ENCODE assay signal across 8 mouse cellular contexts in genomic region chr1:125382622-125383021, GRCm38 (mm10). TPM values are rescaled to one million over a fixed set of nuclear protein-coding genes. Genes with fewer than 3 reads are reported as not detected.
A peak's percentile ranks its signal among the peaks of the same experiment; 100 is the strongest.
DNase-seq lines count a peak whose midpoint lies in the region; TF ChIP-seq lines count a peak whose summit lies in the region.

No protein-coding gene starts in this region.

- peak; percentile 25 to 27 for DNase-seq in cerebellum, postnatal 10 days
- no peak for DNase-seq in cerebellum, adult 2 months
- peak; percentile 32 to 56 for DNase-seq in spleen, adult 2 months (ENCODE audit: low read depth in 1 of 2, low spot score in 2 of 2)
- DNase-seq in spleen, adult 12 weeks (ENCODE audit: low spot score), result no peak
- peak; percentile 85 for DNase-seq in induced T-regulatory cell, adult 2 months (ENCODE audit: low read depth)
- peak; percentile 50 for DNase-seq in thymus, postnatal 14 days
- DNase-seq in embryo, embryonic 10 days (ENCODE audit: low spot score), result no peak
- DNase-seq in layer of hippocampus, postnatal 25 days (ENCODE audit: extremely low spot score in 1 of 2, low spot score in 1 of 2), result no peak

- H3K4me1 ChIP-seq in cerebellum, adult 2 months (ENCODE audit: control insufficient read depth, insufficient read depth, low read length), result peaks cover 3% of the 10 kb centered on the region; the same call in 1 of the 2 replicates
- no peaks in the 10 kb centered on the region for H3K4me1 ChIP-seq in spleen, adult 2 months (ENCODE audit: control insufficient read depth, insufficient read depth, insufficient read length)

- H3K4me3 ChIP-seq in cerebellum, adult 2 months (replicated peaks; ENCODE audit: insufficient read depth, low read depth, low read length), result no peak overlapping the region
- no peak overlapping the region for H3K4me3 ChIP-seq in spleen, adult 2 months (ENCODE audit: extremely low read depth, insufficient read depth, insufficient read length)

- no peak for TF ChIP-seq POLR2A in cerebellum, adult 2 months (IDR thresholded peaks at IDR 0.05; ENCODE audit: borderline replicate concordance, insufficient read depth, low read length)
- TF ChIP-seq POLR2A in spleen, adult 2 months (IDR thresholded peaks at IDR 0.05; ENCODE audit: low read depth, low read length), result no peak

- no peak for TF ChIP-seq CTCF in cerebellum, adult 2 months (IDR thresholded peaks at IDR 0.05; ENCODE audit: borderline replicate concordance, insufficient read depth, low read depth, low read length)
- TF ChIP-seq CTCF in spleen, adult 2 months (IDR thresholded peaks at IDR 0.05; ENCODE audit: extremely low read depth, insufficient read depth, insufficient read length, insufficient replicate concordance), result peak; percentile 17; the same call in 1 of the 2 replicates

- no peaks in the 10 kb centered on the region for H3K27me3 ChIP-seq in cerebellum, adult 2 months (ENCODE audit: control insufficient read depth, insufficient read depth, low read length)
- no peaks in the 10 kb centered on the region for H3K27me3 ChIP-seq in spleen, adult 2 months (ENCODE audit: control insufficient read depth, insufficient read depth, low read length)

- 65% methylated on average over 6 of the region's 6 CpGs for WGBS in cerebellum, adult 2 months
- WGBS in spleen, adult 2 months, result 59% methylated on average over 6 of the region's 6 CpGs

- H3K27ac ChIP-seq in cerebellum, adult 2 months (ENCODE audit: insufficient read depth, low read length), result no peak overlapping the region
- no peak overlapping the region for H3K27ac ChIP-seq in spleen, adult 2 months (ENCODE audit: insufficient read depth, low read length)

- no peaks in the 10 kb centered on the region for H3K36me3 ChIP-seq in spleen, adult 2 months (ENCODE audit: control insufficient read depth, insufficient read depth, low read length)

RNA-seq across cellular contexts. Expression of gene Actr3, which starts 52.9 kb away (rescaled TPM):
- polyA plus RNA-seq in cerebellum, adult 2 months (2012; rRNA removed), result 94.2 TPM in 2 replicates
- 80.7 and 89.6 TPM in 2 replicates for polyA plus RNA-seq in spleen, adult 2 months (2012; rRNA removed)
- 100 to 1,000 TPM; 353 TPM for total RNA-seq in layer of hippocampus, postnatal 25 days (2021)

Comparison
In these comparisons a context has a peak if more than half of its experiments do, and no peak if none do; other contexts are left out.
1. DNase-seq: peak in cerebellum, postnatal 10 days (2 of 2), spleen, adult 2 months (2 of 2), induced T-regulatory cell, adult 2 months (single experiment) and thymus, postnatal 14 days (single experiment); none in cerebellum, adult 2 months (0 of 2), spleen, adult 12 weeks (single experiment), embryo, embryonic 10 days (single experiment) and layer of hippocampus, postnatal 25 days (0 of 2).